Mouse (Mus musculus) liver, embryonic 12.5 days (tissue): Measurements from ENCODE around the gene Sertad2. TPM values are rescaled to one million over a fixed set of nuclear protein-coding genes. Genes with fewer than 3 reads are reported as not detected.

ENCODE experiments used
- ATAC-seq: fragments of 200-750 bp; cut with Nextera tagmentation; 2 replicates; pipeline ENCODE4 v1.8.0; 2017; ENCODE audit warnings: moderate number of reproducible peaks, mild to moderate bottlenecking, moderate library complexity
- H3K27ac ChIP-seq: fragments of 300-500 bp; sonication (generic); 2 replicates; pipeline ENCODE4 v1.5.1; 2016; ENCODE audit warnings: mild to moderate bottlenecking
- H3K27me3 ChIP-seq: fragments of 300-500 bp; sonication (generic); replicated peaks from 2 replicates; pipeline ENCODE4 v1.6.1; 2016; ENCODE audit warnings: mild to moderate bottlenecking, moderate library complexity
- H3K36me3 ChIP-seq: fragments of 300-500 bp; sonication (generic); 2 replicates; pipeline ENCODE4 v1.6.1; 2016; ENCODE audit warnings: mild to moderate bottlenecking, moderate library complexity
- H3K4me1 ChIP-seq: fragments of 300-500 bp; sonication (generic); 2 replicates; pipeline ENCODE4 v1.6.1; 2016
- H3K4me2 ChIP-seq: fragments of 300-500 bp; sonication (generic); 2 replicates; pipeline ENCODE4 v1.6.1; 2016; ENCODE audit warnings: mild to moderate bottlenecking, moderate library complexity
- H3K4me3 ChIP-seq: fragments of 300-500 bp; sonication (generic); 2 replicates; pipeline ENCODE4 v1.5.1; 2016; ENCODE audit warnings: mild to moderate bottlenecking, moderate library complexity
- H3K9ac ChIP-seq: fragments of 300-500 bp; sonication (generic); 2 replicates; pipeline ENCODE4 v1.6.1; 2016; ENCODE audit warnings: mild to moderate bottlenecking, moderate library complexity
- H3K9me3 ChIP-seq: fragments of 300-500 bp; sonication (generic); replicated peaks from 2 replicates; pipeline ENCODE4 v1.6.1; 2016; ENCODE audit warnings: mild to moderate bottlenecking, moderate library complexity
- WGBS: fragments of 180-500 bp; shearing (Covaris S2); methylation state at CpG from one replicate; pipeline ENCODE4 v1.1.7; 2016; ENCODE audit not compliant: insufficient replicate concordance; 5-methylcytosine and 5-hydroxymethylcytosine counted together
- polyA plus RNA-seq: library from polyadenylated mRNA; unstranded; fragments of >200 nt; fragmentation: Nextera tagmentation; extraction: Ambion mirVana; gene quantifications from 2 replicates; pipeline ENCODE4 v1.2.1, GENCODE M21; 2016

The Sertad2 gene
- polyA plus RNA-seq, 1 experiment from 2014 or later: 25.8 TPM

- Histone ChIP-seq H3K4me3 (no peak overlapping the region), H3K4me2 (peak overlapping the region; percentile 49), H3K36me3 (peaks cover 35% of the 10 kb centered on the region), H3K27me3 (peaks cover 10% of the 10 kb centered on the region), H3K9me3 (no peaks in the 10 kb centered on the region), H3K4me1 (peaks cover 44% of the 10 kb centered on the region), H3K9ac (peak overlapping the region; percentile 39; the same call in 1 of the 2 replicates), H3K27ac (peak overlapping the region; percentile 43; the same call in 1 of the 2 replicates)
- 23% methylated on average over 18 of the region's 18 CpGs for WGBS
- peak; percentile 46; the same call in 1 of the 2 replicates for ATAC-seq
Measured at GRCm38 (mm10) chr11:20655795-20656710, 113.0 kb downstream of the Sertad2 start.

GRCm38 (mm10) chr11:20656711-20657057 lies 113.6 kb downstream of the Sertad2 start:
- Histone ChIP-seq H3K27me3 (peaks cover 10% of the 10 kb centered on the region), H3K9ac (peak overlapping the region; percentile 39; the same call in 1 of the 2 replicates), H3K9me3 (no peaks in the 10 kb centered on the region), H3K4me2 (peak overlapping the region; percentile 49), H3K27ac (no peak overlapping the region), H3K4me1 (peaks cover 48% of the 10 kb centered on the region), H3K4me3 (no peak overlapping the region), H3K36me3 (peaks cover 29% of the 10 kb centered on the region)
- 26% methylated on average over 10 of the region's 10 CpGs for WGBS
- ATAC-seq: no peak

DNA sequence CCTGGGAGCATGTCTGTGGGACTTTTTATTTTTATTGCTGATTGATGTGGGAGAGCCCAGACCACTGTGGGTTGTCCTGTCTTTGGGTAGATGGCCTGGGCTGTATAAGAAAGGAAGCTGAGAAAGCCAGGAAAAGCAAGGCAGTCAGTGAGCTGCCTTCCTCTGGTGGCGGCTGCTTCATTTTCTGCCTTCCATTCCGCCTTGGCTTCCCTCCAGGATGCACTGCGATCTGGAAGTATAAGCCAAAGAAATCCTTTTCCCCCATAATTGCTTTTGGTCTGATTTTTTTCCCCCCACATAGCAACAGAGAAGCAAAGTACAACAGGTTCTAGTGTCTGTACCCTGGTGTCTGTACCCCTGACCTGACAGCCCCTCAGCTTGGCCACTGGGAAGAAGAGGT lies 116.0 kb downstream of the Sertad2 start:
- H3K4me2 ChIP-seq: no peak overlapping the region
- ATAC-seq: no peak
- no peak overlapping the region for H3K4me3 ChIP-seq
- H3K27ac ChIP-seq: no peak overlapping the region
- no peaks in the 10 kb centered on the region for H3K9me3 ChIP-seq
- 72% methylated on average over 3 of the region's 3 CpGs for WGBS
- peaks cover 6% of the 10 kb centered on the region for H3K36me3 ChIP-seq
- H3K4me1 ChIP-seq: peaks cover 48% of the 10 kb centered on the region
- peaks cover 10% of the 10 kb centered on the region for H3K27me3 ChIP-seq
- no peak overlapping the region for H3K9ac ChIP-seq

DNA sequence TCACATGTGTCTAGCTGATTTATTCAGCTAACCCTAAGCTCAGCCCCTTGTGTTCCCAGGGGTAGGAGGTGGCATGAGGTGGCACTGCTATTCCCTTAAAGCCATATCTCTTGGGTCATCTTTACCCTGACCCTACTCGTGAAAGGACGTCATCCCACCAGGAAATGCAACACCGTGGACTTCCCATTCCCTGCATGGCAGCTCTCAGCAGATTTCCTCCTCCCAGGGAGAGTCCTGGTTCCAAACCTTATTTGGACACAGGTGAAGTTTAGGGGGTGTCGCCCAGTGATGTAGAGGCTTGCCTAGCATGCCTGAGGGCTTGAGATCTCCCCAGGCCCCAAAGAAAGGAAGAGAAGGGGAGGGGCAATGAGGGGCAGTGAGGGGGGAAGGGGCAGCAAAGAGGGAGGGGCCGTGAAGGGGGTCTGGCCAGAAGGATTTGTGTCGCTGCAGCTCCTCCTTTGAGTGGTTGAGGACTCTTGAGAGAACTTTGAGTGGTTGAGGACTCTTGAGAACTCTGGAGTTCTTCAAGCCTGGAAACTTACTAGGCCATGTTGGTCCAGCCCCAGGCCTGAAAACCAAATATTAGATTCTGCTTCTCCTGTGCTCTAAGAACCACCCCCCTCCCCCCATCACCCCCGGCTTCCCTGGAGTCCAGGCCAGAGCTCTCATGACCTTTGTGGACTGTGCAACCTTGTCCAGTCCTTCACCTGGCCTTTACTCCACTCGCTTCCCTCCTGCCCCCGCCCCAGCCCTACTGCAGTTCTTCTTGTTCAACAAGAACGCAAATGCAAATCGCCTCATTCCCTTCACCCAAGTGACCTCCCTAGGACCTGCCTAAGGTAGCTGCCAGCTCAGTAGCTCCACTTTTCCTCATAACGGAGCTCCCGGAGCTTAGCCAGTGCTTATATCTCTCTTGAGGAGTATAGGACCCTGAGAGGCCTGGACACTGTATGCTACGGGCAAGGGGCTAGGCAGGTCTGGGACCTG lies 117.4 kb downstream of the Sertad2 start:
- Histone ChIP-seq H3K9ac (no peak overlapping the region), H3K27me3 (peaks cover 10% of the 10 kb centered on the region), H3K36me3 (no peaks in the 10 kb centered on the region), H3K9me3 (no peaks in the 10 kb centered on the region), H3K4me1 (peaks cover 37% of the 10 kb centered on the region), H3K27ac (no peak overlapping the region), H3K4me3 (no peak overlapping the region), H3K4me2 (no peak overlapping the region)
- WGBS: 60% methylated on average over 14 of the region's 14 CpGs
- 0 out of 2 replicates have a peak, but pooled peaks have one; percentile 17 for ATAC-seq

DNA sequence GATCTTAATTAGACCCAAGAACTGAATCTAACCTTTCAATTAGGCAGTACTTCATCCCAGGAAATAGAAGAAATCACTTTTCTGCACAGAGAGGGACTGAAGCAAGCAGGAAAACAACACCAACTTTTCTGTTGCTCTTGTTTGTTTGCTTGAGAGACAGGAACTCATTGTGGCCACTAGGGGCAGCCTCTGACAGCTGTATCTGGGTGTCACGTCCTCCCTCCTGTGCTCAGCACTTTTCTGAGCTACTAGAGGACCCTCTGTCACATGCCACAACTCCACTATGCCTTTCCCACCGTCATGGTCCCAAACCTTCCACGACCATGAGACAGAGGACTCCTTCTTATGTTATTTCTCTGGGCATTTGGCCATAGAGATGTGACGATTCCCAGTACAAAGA lies 118.6 kb downstream of the Sertad2 start:
- H3K36me3 ChIP-seq: no peaks in the 10 kb centered on the region
- H3K4me2 ChIP-seq: no peak overlapping the region
- peaks cover 24% of the 10 kb centered on the region for H3K4me1 ChIP-seq
- WGBS: 21% methylated on average over 4 of the region's 4 CpGs
- H3K4me3 ChIP-seq: no peak overlapping the region
- no peak overlapping the region for H3K27ac ChIP-seq
- ATAC-seq: no peak
- no peaks in the 10 kb centered on the region for H3K9me3 ChIP-seq
- H3K27me3 ChIP-seq: peaks cover 1% of the 10 kb centered on the region
- H3K9ac ChIP-seq: no peak overlapping the region

GRCm38 (mm10) chr11:20662811-20663210 lies 119.8 kb downstream of the Sertad2 start:
- Histone ChIP-seq H3K4me3 (no peak overlapping the region), H3K9me3 (no peaks in the 10 kb centered on the region), H3K9ac (no peak overlapping the region), H3K27me3 (no peaks in the 10 kb centered on the region), H3K4me1 (peaks cover 18% of the 10 kb centered on the region), H3K27ac (no peak overlapping the region), H3K36me3 (no peaks in the 10 kb centered on the region), H3K4me2 (no peak overlapping the region)
- 68% methylated on average over 7 of the region's 7 CpGs for WGBS
- ATAC-seq: no peak

DNA sequence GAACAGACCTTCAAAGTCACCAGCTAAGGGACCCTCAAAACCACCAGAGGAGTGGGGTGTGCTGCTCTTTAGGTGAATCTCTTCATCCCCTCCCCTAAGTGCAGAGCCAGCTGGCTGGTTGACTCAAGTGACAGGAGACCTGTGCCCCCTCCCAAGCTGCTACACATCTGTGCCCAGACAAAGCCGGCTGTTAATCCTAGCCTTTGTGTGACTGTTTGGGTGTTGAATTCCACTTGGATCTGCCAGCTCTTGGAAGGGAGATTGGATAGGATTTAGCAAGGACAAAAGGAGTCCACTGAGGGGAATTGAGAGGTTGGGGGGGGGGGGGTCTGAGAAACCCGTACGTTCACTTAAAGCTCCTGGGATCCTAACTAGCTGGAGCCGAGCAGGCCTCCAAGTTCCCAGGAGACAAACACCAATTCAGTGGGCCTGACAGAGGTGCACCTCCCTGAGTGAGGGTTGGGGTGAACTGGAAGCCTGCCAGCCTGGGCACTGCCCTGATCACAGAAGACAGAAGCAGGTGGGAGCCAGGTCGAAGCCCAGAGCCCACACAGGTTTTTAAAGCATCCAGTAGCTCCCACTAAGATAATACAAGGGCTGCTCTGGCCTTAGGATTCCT lies 120.6 kb downstream of the Sertad2 start:
- no peak overlapping the region for H3K4me2 ChIP-seq
- no peaks in the 10 kb centered on the region for H3K27me3 ChIP-seq
- no peak overlapping the region for H3K4me3 ChIP-seq
- no peak for ATAC-seq
- H3K9me3 ChIP-seq: no peaks in the 10 kb centered on the region
- no peak overlapping the region for H3K9ac ChIP-seq
- no peaks in the 10 kb centered on the region for H3K36me3 ChIP-seq
- no peak overlapping the region for H3K27ac ChIP-seq
- WGBS: 68% methylated on average over 4 of the region's 5 CpGs
- peaks cover 18% of the 10 kb centered on the region for H3K4me1 ChIP-seq

GRCm38 (mm10) chr11:20664878-20665277 lies 121.8 kb downstream of the Sertad2 start:
- 72% methylated on average over 9 of the region's 9 CpGs for WGBS
- no peak for ATAC-seq

GRCm38 (mm10) chr11:20671789-20672392 lies 128.8 kb downstream of the Sertad2 start:
- Histone ChIP-seq H3K9ac (no peak overlapping the region), H3K4me1 (no peaks in the 10 kb centered on the region), H3K4me2 (no peak overlapping the region), H3K27me3 (no peaks in the 10 kb centered on the region), H3K36me3 (no peaks in the 10 kb centered on the region), H3K4me3 (no peak overlapping the region), H3K9me3 (no peaks in the 10 kb centered on the region), H3K27ac (no peak overlapping the region)
- WGBS: 47% methylated on average over 6 of the region's 6 CpGs
- no peak for ATAC-seq

More at GRCm38 (mm10) chr11:20664878-20665277, 121.8 kb downstream of the Sertad2 start:
- Histone ChIP-seq H3K27me3 (no peaks in the 10 kb centered on the region), H3K4me2 (no peak overlapping the region), H3K27ac (no peak overlapping the region), H3K4me3 (no peak overlapping the region), H3K4me1 (peaks cover 18% of the 10 kb centered on the region), H3K36me3 (no peaks in the 10 kb centered on the region), H3K9me3 (no peaks in the 10 kb centered on the region), H3K9ac (no peak overlapping the region)

DNA sequence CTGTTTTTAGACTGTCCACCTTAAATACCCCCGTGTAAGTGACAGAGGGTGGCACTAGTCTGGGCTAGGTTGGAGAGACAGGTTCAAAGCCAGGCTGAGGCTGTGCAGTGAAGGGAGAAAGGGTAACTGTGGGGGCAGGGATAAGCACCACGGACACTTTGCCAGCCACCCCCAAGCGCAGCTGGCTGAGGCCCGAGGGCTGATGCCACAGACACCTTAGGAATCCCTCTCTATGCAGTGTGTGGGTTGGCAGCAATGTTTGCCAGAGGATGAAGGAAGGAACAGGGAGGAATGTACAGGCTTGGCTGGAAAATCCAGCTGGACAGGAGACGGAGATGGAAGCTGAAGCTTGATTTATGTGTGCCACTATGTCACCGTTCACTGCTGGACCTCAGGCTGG lies 129.5 kb downstream of the Sertad2 start:
- no peaks in the 10 kb centered on the region for H3K27me3 ChIP-seq
- H3K27ac ChIP-seq: no peak overlapping the region
- no peak overlapping the region for H3K4me3 ChIP-seq
- no peaks in the 10 kb centered on the region for H3K9me3 ChIP-seq
- no peak for ATAC-seq
- no peaks in the 10 kb centered on the region for H3K36me3 ChIP-seq
- H3K4me2 ChIP-seq: no peak overlapping the region
- no peaks in the 10 kb centered on the region for H3K4me1 ChIP-seq
- H3K9ac ChIP-seq: no peak overlapping the region
- WGBS: 72% methylated on average over 6 of the region's 6 CpGs

DNA sequence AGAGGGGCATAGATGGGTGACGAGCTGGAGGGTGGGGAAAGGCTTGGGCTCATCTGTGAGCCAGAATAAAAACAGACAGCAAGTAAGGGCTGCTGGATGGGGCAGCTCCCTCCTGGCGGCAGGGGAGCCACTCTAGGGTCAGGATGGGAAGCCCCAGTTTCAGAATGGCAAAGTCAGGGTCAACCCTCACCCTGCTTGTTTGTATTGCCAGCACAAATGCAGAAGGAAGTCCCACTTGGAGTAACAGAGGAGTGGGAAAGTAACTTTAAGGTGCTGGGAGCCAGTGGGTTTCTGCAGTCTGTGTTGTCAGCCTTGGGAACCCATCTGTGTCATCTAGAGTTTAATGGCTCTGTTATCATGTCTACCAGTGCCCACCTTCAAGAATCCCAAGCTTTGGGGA lies 136.3 kb downstream of the Sertad2 start:
- no peak overlapping the region for H3K4me2 ChIP-seq
- no peaks in the 10 kb centered on the region for H3K27me3 ChIP-seq
- no peak for ATAC-seq
- H3K9ac ChIP-seq: no peak overlapping the region
- H3K9me3 ChIP-seq: no peaks in the 10 kb centered on the region
- no peak overlapping the region for H3K27ac ChIP-seq
- no peak overlapping the region for H3K4me3 ChIP-seq
- H3K4me1 ChIP-seq: no peaks in the 10 kb centered on the region
- 60% methylated on average over 2 of the region's 2 CpGs for WGBS
- H3K36me3 ChIP-seq: peaks cover 2% of the 10 kb centered on the region; the same call in 1 of the 2 replicates
